Mouse (Mus musculus) lung, postnatal 0 days (tissue): ENCODE data around the gene Itgam.

ENCODE experiments used
- CTCF ChIP-seq: IDR thresholded peaks from 2 replicates; pipeline ENCODE4 v1.5.1; 2016; ENCODE audit warnings: antibody characterized with exemption, mild to moderate bottlenecking
- EP300 ChIP-seq: IDR thresholded peaks from 2 replicates; pipeline ENCODE4 v1.6.1; 2016; ENCODE audit warnings: antibody characterized with exemption, mild to moderate bottlenecking, control low read depth

GRCm38 (mm10) chr7:128114371-128115105, 52.1 kb downstream of the Itgam start:
- TF ChIP-seq CTCF, result no peak
- TF ChIP-seq EP300, result no peak
